Mouse (Mus musculus) brain, adult 2 months (tissue): Measurements from ENCODE around the gene Vmn2r75.
"Not testable (repeated sequence)": the region's sequence is repeated elsewhere in the genome, so short reads cannot be mapped to it uniquely, and the experiment has no call there.

Experiments used
- DNase-seq: peaks from one replicate; pipeline ENCODE4 v3.0.0; 2011; ENCODE audit warnings: low read depth, low spot score

The Vmn2r75 gene

GRCm38 (mm10) chr7:86171678-86172077 lies at the start of gene Vmn2r75:
Vmn2r75 (minus strand) TSS chr7:86171778.
- not testable (repeated sequence) for DNase-seq

GRCm38 (mm10) chr7:86211345-86211744 lies 39.8 kb upstream of the Vmn2r75 start:
- DNase-seq, result peak; percentile 36
